Mouse (Mus musculus): ENCODE measurements around the gene Nr2c1. TPM values are rescaled to one million over a fixed set of nuclear protein-coding genes. Genes with fewer than 3 reads are reported as not detected.

Nr2c1 gene
- polyA plus RNA-seq, 1 experiment from 2014 or later, result 12.6 TPM

GRCm38 (mm10) chr10:94164104-94164845 lies 16.5 kb downstream of the Nr2c1 start:
- TF ChIP-seq CTCF (IDR thresholded peaks at IDR 0.05), result no peak
- ATAC-seq (no peak), DNase-seq (ENCODE audit: low read depth, low spot score) (no peak)
- ChIA-PET CTCF (interaction anchor here (1.3 kb wide), 1 partner anchor 23 kb away, joined by 3 read pairs; no protein-coding TSS in a partner anchor), POLR2A (no interaction called here)
- in situ Hi-C loops (cut with MboI; ENCODE audit: low pct_unique_long_range_greater_than_20kb), result no loop called here
- no peaks in the 10 kb centered on the region for H3K27me3 ChIP-seq

- no peak for ATAC-seq
- no peaks in the 10 kb centered on the region for H3K27me3 ChIP-seq
- in situ Hi-C loops (cut with MboI; ENCODE audit: low pct_unique_long_range_greater_than_20kb), result no loop called here
- ChIA-PET POLR2A (no interaction called here), CTCF (interaction anchor here (1.3 to 1.6 kb wide), 2 partner anchors 17 to 22 kb away, joined by 3 to 4 read pairs; partner anchors contain the start of gene Nr2c1)
- no peak for DNase-seq (ENCODE audit: low read depth, low spot score)
- TF ChIP-seq CTCF (IDR thresholded peaks at IDR 0.05), result no peak
Observed at GRCm38 (mm10) chr10:94165426-94165825, 17.6 kb downstream of the Nr2c1 start.

- no peak for TF ChIP-seq CTCF (IDR thresholded peaks at IDR 0.05)
- in situ Hi-C loops (cut with MboI; ENCODE audit: low pct_unique_long_range_greater_than_20kb), result no loop called here
- CTCF ChIA-PET, result interaction anchor here (1.6 kb wide), 1 partner anchor 19 kb away, joined by 4 read pairs; the partner anchor contains the start of gene Nr2c1
- DNase-seq (ENCODE audit: low read depth, low spot score) (no peak), ATAC-seq (no peak)
- no peaks in the 10 kb centered on the region for H3K27me3 ChIP-seq
- POLR2A ChIA-PET, result interaction anchor here (1.5 kb wide), 1 partner anchor 14 kb away, joined by 4 read pairs; no protein-coding TSS in a partner anchor
Observed at GRCm38 (mm10) chr10:94167051-94167750, 19.4 kb downstream of the Nr2c1 start.

DNA sequence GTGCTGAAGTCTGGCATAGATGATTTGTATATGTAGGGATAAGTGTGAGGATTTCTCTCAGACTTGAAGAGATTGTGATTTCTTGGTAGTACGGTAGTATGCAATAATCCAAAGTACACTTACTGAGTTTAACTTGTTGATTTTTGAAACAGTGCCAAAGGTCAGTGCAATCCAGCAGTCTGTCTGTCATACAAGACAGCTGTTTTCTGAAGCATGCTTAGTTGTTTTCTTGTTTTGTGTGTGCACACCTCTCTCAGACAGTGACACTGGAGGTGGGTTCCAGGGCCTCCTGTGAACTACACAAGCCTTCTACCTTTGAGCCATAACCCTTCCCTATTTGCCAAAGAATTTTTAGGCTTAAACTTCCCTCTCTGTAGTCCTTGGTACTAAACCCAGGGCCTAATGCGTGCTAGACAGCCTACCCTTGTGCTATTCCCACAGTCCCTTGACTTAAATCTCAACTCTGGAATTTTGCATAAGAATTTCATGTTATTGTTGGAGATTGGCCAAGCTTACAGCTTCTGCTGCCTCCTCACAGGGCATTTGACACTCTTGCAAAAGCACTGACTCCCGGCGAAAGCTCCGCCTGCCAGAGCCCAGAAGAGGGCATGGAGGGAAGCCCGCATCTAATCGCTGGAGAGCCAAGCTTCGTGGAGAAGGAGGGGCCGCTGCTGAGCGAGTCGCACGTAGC lies 23.8 kb downstream of the Nr2c1 start:
- CTCF ChIA-PET, result no interaction called here
- POLR2A ChIA-PET, result interaction anchor here (0.6 kb wide), 1 partner anchor 32 kb away, joined by 4 read pairs; no protein-coding TSS in a partner anchor
- no peak for DNase-seq (ENCODE audit: low read depth, low spot score)
- ATAC-seq, result peak; percentile 26
- in situ Hi-C loops (cut with MboI; ENCODE audit: low pct_unique_long_range_greater_than_20kb), result no loop called here
- H3K27me3 ChIP-seq, result no peaks in the 10 kb centered on the region
- no peak for TF ChIP-seq CTCF (IDR thresholded peaks at IDR 0.05)

DNA sequence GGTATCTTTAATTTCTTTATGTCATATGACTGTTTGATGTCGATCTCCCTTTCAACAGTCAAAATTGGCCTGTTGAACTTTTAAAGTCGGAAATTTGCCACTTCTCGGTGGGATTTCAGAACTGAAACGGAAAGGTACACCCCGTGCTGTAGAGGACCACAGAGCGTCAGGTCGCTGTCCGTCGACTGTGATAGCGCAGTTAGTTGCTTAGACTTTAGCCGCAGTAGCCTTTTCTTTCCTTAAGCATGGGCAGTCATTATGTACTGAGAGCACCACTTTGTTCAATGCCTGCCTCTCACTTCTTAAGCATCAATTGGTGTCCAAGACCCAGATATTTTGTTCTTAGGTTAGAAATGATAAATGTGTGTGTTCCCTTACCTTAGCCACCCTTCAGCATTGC lies 24.3 kb downstream of the Nr2c1 start:
- POLR2A ChIA-PET, result interaction anchor here (0.6 kb wide), 1 partner anchor 31 kb away, joined by 4 read pairs; no protein-coding TSS in a partner anchor
- no peaks in the 10 kb centered on the region for H3K27me3 ChIP-seq
- CTCF ChIA-PET, result no interaction called here
- no peak for TF ChIP-seq CTCF (IDR thresholded peaks at IDR 0.05)
- no peak for ATAC-seq
- in situ Hi-C loops (cut with MboI; ENCODE audit: low pct_unique_long_range_greater_than_20kb), result no loop called here
- no peak for DNase-seq (ENCODE audit: low read depth, low spot score)

GRCm38 (mm10) chr10:94172706-94173105 lies 24.9 kb downstream of the Nr2c1 start:
- CTCF ChIA-PET, result no interaction called here
- POLR2A ChIA-PET, result no interaction called here
- ATAC-seq (no peak), DNase-seq (ENCODE audit: low read depth, low spot score) (no peak)
- no peaks in the 10 kb centered on the region for H3K27me3 ChIP-seq
- in situ Hi-C loops (cut with MboI; ENCODE audit: low pct_unique_long_range_greater_than_20kb), result no loop called here
- TF ChIP-seq CTCF (IDR thresholded peaks at IDR 0.05), result no peak

- no peak for TF ChIP-seq CTCF (IDR thresholded peaks at IDR 0.05)
- ChIA-PET POLR2A (no interaction called here), CTCF (no interaction called here)
- in situ Hi-C loops (cut with MboI; ENCODE audit: low pct_unique_long_range_greater_than_20kb), result no loop called here
- no peaks in the 10 kb centered on the region for H3K27me3 ChIP-seq
- no peak for DNase-seq (ENCODE audit: low read depth, low spot score)
- no peak for ATAC-seq
Observed at GRCm38 (mm10) chr10:94174652-94175051, 26.8 kb downstream of the Nr2c1 start.

DNA sequence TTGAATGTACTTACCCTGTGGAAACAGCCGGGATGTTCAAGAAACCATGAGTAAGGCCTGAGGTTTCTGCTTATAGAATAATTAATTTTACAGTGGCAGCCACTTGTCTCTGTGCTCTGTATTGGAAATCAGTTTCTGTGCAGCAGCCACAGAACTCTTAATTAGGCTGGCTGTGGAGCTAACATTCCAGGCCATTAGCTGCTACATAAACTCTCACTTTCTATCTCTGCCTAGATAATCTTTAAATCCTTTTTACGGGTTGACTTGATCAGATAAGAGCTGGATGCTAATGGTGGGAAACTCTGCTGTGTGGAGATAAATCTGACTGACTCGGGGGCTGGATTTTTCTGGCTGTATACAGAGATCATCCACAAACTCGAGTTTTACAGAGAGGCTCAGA lies 35.4 kb downstream of the Nr2c1 start:
- POLR2A ChIA-PET, result no interaction called here
- DNase-seq (ENCODE audit: low read depth, low spot score) (no peak), ATAC-seq (no peak)
- in situ Hi-C loops (cut with MboI; ENCODE audit: low pct_unique_long_range_greater_than_20kb), result no loop called here
- CTCF ChIA-PET, result interaction anchor here (2.6 kb wide), 1 partner anchor 15 kb away, joined by 12 read pairs; the partner anchor contains the start of gene Ndufa12
- H3K27me3 ChIP-seq, result no peaks in the 10 kb centered on the region
- TF ChIP-seq CTCF (IDR thresholded peaks at IDR 0.05), result no peak

- H3K27me3 ChIP-seq, result no peaks in the 10 kb centered on the region
- ATAC-seq (peak; percentile 96), DNase-seq (ENCODE audit: low read depth, low spot score) (peak; percentile 62)
- in situ Hi-C loops (cut with MboI; ENCODE audit: low pct_unique_long_range_greater_than_20kb), result no loop called here
- POLR2A ChIA-PET, result interaction anchor here (0.8 kb wide), 1 partner anchor 8 kb away, joined by 3 read pairs; no protein-coding TSS in a partner anchor
- CTCF ChIA-PET, result interaction anchor here (0.6 to 2.6 kb wide), 7 partner anchors 8 to 347 kb away, joined by 3 to 12 read pairs (median 3); no protein-coding TSS in a partner anchor
- peak; percentile 81 for TF ChIP-seq CTCF (IDR thresholded peaks at IDR 0.05)
Observed at GRCm38 (mm10) chr10:94198482-94199405, 50.9 kb downstream of the Nr2c1 start, which contains the start of gene Ndufa12. Gene Ndufa12, plus strand, starts transcription at chr10:94198720.

Data from Patski (cell line).